Mouse (Mus musculus): Measurements from ENCODE around the gene Fam135a. TPM values are rescaled to one million over a fixed set of nuclear protein-coding genes. Genes with fewer than 3 reads are reported as not detected.

The Fam135a gene
- total RNA-seq (2023) = 1.2 TPM

GRCm38 (mm10) chr1:24099926-24100869 is at the start of gene Fam135a:
Gene Fam135a (minus strand): TSS chr1:24100341.

GRCm38 (mm10) chr1:24005070-24005804 is 94.9 kb downstream of the Fam135a start, which contains the start of gene Sdhaf4:
Gene Sdhaf4 (minus strand): TSS chr1:24005656.

Other genes starting within 250 kb of the Fam135a start
- 45.1 TPM for gene Smap1, start 178.0 kb downstream of the Fam135a start, total RNA-seq (2023)
- 14.9 TPM for gene Sdhaf4, start 94.7 kb downstream of the Fam135a start, total RNA-seq (2023)
- gene Col9a1, start 77.3 kb upstream of the Fam135a start, total RNA-seq (2023) = not detected